Mouse (Mus musculus): ENCODE measurements at regions not wholly inside any gene's neighbourhood (a gene's known extent, or its start where the extent isn't known, plus 50 kb on each side); places are given as distances from the start of the nearest gene placed in this dataset.

- Histone ChIP-seq H3K27me3 (ENCODE audit: control insufficient read depth, insufficient read depth, low read length) (no peaks in the 10 kb centered on the region), H3K4me3 (ENCODE audit: low read depth, low read length) (no peak overlapping the region), H3K36me3 (ENCODE audit: control insufficient read depth, insufficient read depth, low read length) (no peaks in the 10 kb centered on the region), H3K4me1 (replicated peaks; ENCODE audit: control insufficient read depth, insufficient read depth) (no peaks in the 10 kb centered on the region; the same call in 1 of the 2 replicates), H3K9me3 (ENCODE audit: control insufficient read depth, low read length) (no peaks in the 10 kb centered on the region), H3K27ac (replicated peaks) (no peak overlapping the region), H3K4me2 (replicated peaks; ENCODE audit: low read depth) (no peak overlapping the region), H3K9ac (ENCODE audit: low read length) (no peak overlapping the region)
- no peak for TF ChIP-seq EP300 (optimal IDR thresholded peaks at IDR 0.05)
- TF ChIP-seq CTCF (IDR thresholded peaks at IDR 0.05; ENCODE audit: low read depth), result no peak
- ATAC-seq (ENCODE audit: low FRiP score, low TSS enrichment) (no peak), DNase-seq (ENCODE audit: low spot score) (no peak)
- WGBS, result 70% methylated on average over 4 of the region's 4 CpGs
These were observed 409.1 kb upstream of the Gm10131 start for GRCm38 (mm10) chr8:34520664-34521063.

DNA sequence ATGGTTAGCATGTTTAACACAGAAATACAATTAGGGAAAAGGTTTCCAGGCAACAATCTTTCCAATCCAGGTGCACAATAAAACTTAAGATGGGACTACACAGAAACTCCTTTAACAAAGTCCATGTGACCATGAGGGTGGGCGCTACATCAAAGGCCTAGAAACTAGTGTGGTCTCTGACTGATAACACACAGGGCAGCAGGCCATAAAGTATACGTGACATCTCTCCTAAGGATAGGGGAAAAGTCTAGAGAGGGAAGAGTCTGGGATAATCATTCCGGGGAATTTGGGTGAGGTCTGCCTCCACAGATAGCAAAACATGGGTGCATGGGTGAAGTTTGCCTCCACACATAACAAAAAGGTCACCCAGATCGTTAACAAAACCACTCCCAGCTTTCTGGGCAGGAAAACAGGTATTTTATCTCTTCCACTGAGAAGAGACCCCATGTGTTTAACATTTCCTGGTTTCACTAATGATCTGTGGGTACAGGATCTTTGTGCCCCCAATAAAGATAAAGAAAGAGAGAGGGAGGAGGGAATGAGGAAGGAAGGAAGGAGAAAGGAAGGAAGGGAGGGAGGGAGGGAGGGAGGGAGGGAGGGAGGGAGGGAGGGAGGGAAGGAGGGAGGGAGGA lies 402.0 kb upstream of the Gm10131 start:
- ATAC-seq (ENCODE audit: low FRiP score, low TSS enrichment) (no peak), DNase-seq (ENCODE audit: low spot score) (no peak)
- Histone ChIP-seq H3K4me2 (replicated peaks; ENCODE audit: low read depth) (no peak overlapping the region), H3K4me1 (replicated peaks; ENCODE audit: control insufficient read depth, insufficient read depth) (no peaks in the 10 kb centered on the region), H3K9me3 (ENCODE audit: control insufficient read depth, low read length) (no peaks in the 10 kb centered on the region), H3K36me3 (ENCODE audit: control insufficient read depth, insufficient read depth, low read length) (no peaks in the 10 kb centered on the region), H3K27me3 (ENCODE audit: control insufficient read depth, insufficient read depth, low read length) (no peaks in the 10 kb centered on the region), H3K27ac (replicated peaks) (no peak overlapping the region), H3K4me3 (ENCODE audit: low read depth, low read length) (no peak overlapping the region), H3K9ac (ENCODE audit: low read length) (no peak overlapping the region)
- TF ChIP-seq CTCF (IDR thresholded peaks at IDR 0.05; ENCODE audit: low read depth), result no peak
- no peak for TF ChIP-seq EP300 (optimal IDR thresholded peaks at IDR 0.05)
- WGBS, result 49% methylated on average over 4 of the region's 4 CpGs

GRCm38 (mm10) chr8:34505829-34506555 lies 394.5 kb upstream of the Gm10131 start:
- DNase-seq (ENCODE audit: low spot score) (no peak), ATAC-seq (ENCODE audit: low FRiP score, low TSS enrichment) (no peak)
- H3K27me3 ChIP-seq (ENCODE audit: control insufficient read depth, insufficient read depth, low read length), result no peaks in the 10 kb centered on the region
- no peak for TF ChIP-seq CTCF (IDR thresholded peaks at IDR 0.05; ENCODE audit: low read depth)
- no peak for TF ChIP-seq EP300 (optimal IDR thresholded peaks at IDR 0.05)
- no peaks in the 10 kb centered on the region for H3K36me3 ChIP-seq (ENCODE audit: control insufficient read depth, insufficient read depth, low read length)
- no peak overlapping the region for H3K4me3 ChIP-seq (ENCODE audit: low read depth, low read length)
- peak overlapping the region; percentile 11 for H3K4me2 ChIP-seq (replicated peaks; ENCODE audit: low read depth)
- no peaks in the 10 kb centered on the region for H3K9me3 ChIP-seq (ENCODE audit: control insufficient read depth, low read length)
- H3K27ac ChIP-seq (replicated peaks), result no peak overlapping the region
- H3K4me1 ChIP-seq (replicated peaks; ENCODE audit: control insufficient read depth, insufficient read depth), result no peaks in the 10 kb centered on the region
- no peak overlapping the region for H3K9ac ChIP-seq (ENCODE audit: low read length)
- 29% methylated on average over 15 of the region's 15 CpGs for WGBS

DNA sequence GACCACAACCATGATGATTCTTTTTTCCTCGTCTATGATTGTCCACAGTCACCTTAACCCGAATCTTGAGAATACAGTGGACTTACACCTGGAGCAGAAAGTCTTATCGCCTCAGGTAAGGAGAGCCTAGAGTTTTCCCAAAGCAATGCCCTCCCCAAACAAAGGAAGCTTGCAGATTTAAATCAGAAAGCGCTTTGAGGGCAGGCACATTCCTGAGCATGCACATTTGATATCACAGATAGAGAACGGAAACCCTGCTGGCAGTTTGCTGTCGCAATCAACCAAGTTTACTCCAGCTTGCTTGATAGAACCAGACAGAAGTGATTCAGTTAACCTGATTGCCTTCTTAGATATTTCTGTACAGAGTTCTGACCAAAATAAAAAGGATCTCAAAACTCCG lies 393.6 kb upstream of the Gm10131 start:
- 75% methylated on average over 7 of the region's 7 CpGs for WGBS
- no peak overlapping the region for H3K4me2 ChIP-seq (replicated peaks; ENCODE audit: low read depth)
- no peaks in the 10 kb centered on the region for H3K9me3 ChIP-seq (ENCODE audit: control insufficient read depth, low read length)
- no peak for ATAC-seq (ENCODE audit: low FRiP score, low TSS enrichment)
- no peak for TF ChIP-seq CTCF (IDR thresholded peaks at IDR 0.05; ENCODE audit: low read depth)
- H3K27me3 ChIP-seq (ENCODE audit: control insufficient read depth, insufficient read depth, low read length), result no peaks in the 10 kb centered on the region
- H3K4me1 ChIP-seq (replicated peaks; ENCODE audit: control insufficient read depth, insufficient read depth), result no peaks in the 10 kb centered on the region
- H3K27ac ChIP-seq (replicated peaks), result no peak overlapping the region
- DNase-seq (ENCODE audit: low spot score), result no peak
- H3K4me3 ChIP-seq (ENCODE audit: low read depth, low read length), result no peak overlapping the region
- H3K36me3 ChIP-seq (ENCODE audit: control insufficient read depth, insufficient read depth, low read length), result no peaks in the 10 kb centered on the region
- H3K9ac ChIP-seq (ENCODE audit: low read length), result no peak overlapping the region

- TF ChIP-seq CTCF (IDR thresholded peaks at IDR 0.05; ENCODE audit: low read depth), result no peak
- no peak for TF ChIP-seq EP300 (optimal IDR thresholded peaks at IDR 0.05)
- no peak overlapping the region for H3K9ac ChIP-seq (ENCODE audit: low read length)
- no peaks in the 10 kb centered on the region for H3K27me3 ChIP-seq (ENCODE audit: control insufficient read depth, insufficient read depth, low read length)
- H3K4me3 ChIP-seq (ENCODE audit: low read depth, low read length), result no peak overlapping the region
- no peak overlapping the region for H3K4me2 ChIP-seq (replicated peaks; ENCODE audit: low read depth)
- H3K4me1 ChIP-seq (replicated peaks; ENCODE audit: control insufficient read depth, insufficient read depth), result no peaks in the 10 kb centered on the region
- ATAC-seq (ENCODE audit: low FRiP score, low TSS enrichment) (no peak), DNase-seq (ENCODE audit: low spot score) (no peak)
- no peak overlapping the region for H3K27ac ChIP-seq (replicated peaks)
- WGBS, result 68% methylated on average over 1 of the region's 1 CpGs
- H3K9me3 ChIP-seq (ENCODE audit: control insufficient read depth, low read length), result no peaks in the 10 kb centered on the region
- H3K36me3 ChIP-seq (ENCODE audit: control insufficient read depth, insufficient read depth, low read length), result no peaks in the 10 kb centered on the region
These were observed 391.1 kb upstream of the Gm10131 start for GRCm38 (mm10) chr8:34502606-34503162.

GRCm38 (mm10) chr8:34499196-34499595 lies 387.7 kb upstream of the Gm10131 start:
- Histone ChIP-seq H3K27ac (replicated peaks) (no peak overlapping the region), H3K4me3 (ENCODE audit: low read depth, low read length) (no peak overlapping the region), H3K4me2 (replicated peaks; ENCODE audit: low read depth) (no peak overlapping the region), H3K4me1 (replicated peaks; ENCODE audit: control insufficient read depth, insufficient read depth) (no peaks in the 10 kb centered on the region), H3K27me3 (ENCODE audit: control insufficient read depth, insufficient read depth, low read length) (no peaks in the 10 kb centered on the region), H3K9ac (ENCODE audit: low read length) (no peak overlapping the region), H3K36me3 (ENCODE audit: control insufficient read depth, insufficient read depth, low read length) (no peaks in the 10 kb centered on the region), H3K9me3 (ENCODE audit: control insufficient read depth, low read length) (no peaks in the 10 kb centered on the region)
- ATAC-seq (ENCODE audit: low FRiP score, low TSS enrichment), result no peak
- TF ChIP-seq CTCF (IDR thresholded peaks at IDR 0.05; ENCODE audit: low read depth) (no peak), EP300 (optimal IDR thresholded peaks at IDR 0.05) (no peak)
- WGBS, result 60% methylated on average over 3 of the region's 3 CpGs
- no peak for DNase-seq (ENCODE audit: low spot score)

Data from stomach, postnatal 0 days (tissue).